Mouse (Mus musculus) megakaryocyte-erythroid progenitor cell, adult 5 weeks (primary cell): ENCODE results near the gene Usp47. TPM values are rescaled to one million over a fixed set of nuclear protein-coding genes. Genes with fewer than 3 reads are reported as not detected.

ENCODE experiments used
- polyA plus RNA-seq: library from polyadenylated mRNA; stranded (reverse); fragments of >175 nt; gene quantifications from 2 replicates; pipeline ENCODE4 v1.2.3, GENCODE M21; 2012

The Usp47 gene
- 6.6 and 7.2 TPM in 2 replicates for polyA plus RNA-seq

GRCm38 (mm10) chr7:112023150-112023600 lies at the start of gene Usp47:
Usp47 (plus strand) TSS chr7:112023504.

GRCm38 (mm10) chr7:112158942-112159341 lies 135.6 kb downstream of the Usp47 start, which contains the start of gene Dkk3:
Dkk3 (minus strand) TSS chr7:112159057.

Other genes starting within 250 kb of the Usp47 start
- gene Galnt18, start 243.5 kb upstream of the Usp47 start, polyA plus RNA-seq: 0.13 TPM in 1 of 2 replicates, not detected in the other
- gene Dkk3, start 135.6 kb downstream of the Usp47 start, polyA plus RNA-seq: 0.07 and 0.15 TPM in 2 replicates
- gene Mical2, start 202.4 kb downstream of the Usp47 start, polyA plus RNA-seq: 0.43 and 0.44 TPM in 2 replicates